Mouse (Mus musculus) lung, postnatal 4 days (tissue): Measurements from ENCODE around the gene Ier2.
A peak's percentile ranks its signal among the peaks of the same experiment; 100 is the strongest.

Source experiments
- DNase-seq, 2 experiments: peaks; one replicate each; pipeline ENCODE4 v3.0.0; 2021

The Ier2 gene

DNA sequence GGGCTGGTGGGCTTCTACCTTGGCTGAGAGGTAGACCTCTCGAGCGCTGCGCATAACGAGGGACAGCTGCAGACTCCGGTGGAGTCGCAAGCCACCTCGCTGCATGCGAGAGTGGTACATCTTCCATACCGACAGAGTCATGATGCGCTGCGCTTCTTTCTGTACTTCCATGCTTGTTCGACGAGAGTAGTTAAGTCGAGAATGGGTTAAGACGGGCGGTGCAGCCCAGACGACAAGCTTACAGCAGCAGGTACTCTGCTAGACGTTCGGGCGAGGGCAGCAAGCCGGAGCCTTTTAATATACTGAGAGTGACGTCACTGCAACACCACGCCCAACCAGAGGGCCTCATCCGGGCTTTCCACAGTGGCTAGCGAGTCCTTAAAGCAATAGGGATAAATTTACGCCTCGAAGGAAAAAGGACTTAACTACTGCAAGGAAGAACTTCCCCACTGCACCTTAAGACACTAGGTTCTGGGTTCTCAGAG, at the start of gene Ier2:
Gene Ier2 (minus strand): TSS at position 272 of the 485 bp plus-strand sequence.
- peak; percentile 97 for DNase-seq

DNA sequence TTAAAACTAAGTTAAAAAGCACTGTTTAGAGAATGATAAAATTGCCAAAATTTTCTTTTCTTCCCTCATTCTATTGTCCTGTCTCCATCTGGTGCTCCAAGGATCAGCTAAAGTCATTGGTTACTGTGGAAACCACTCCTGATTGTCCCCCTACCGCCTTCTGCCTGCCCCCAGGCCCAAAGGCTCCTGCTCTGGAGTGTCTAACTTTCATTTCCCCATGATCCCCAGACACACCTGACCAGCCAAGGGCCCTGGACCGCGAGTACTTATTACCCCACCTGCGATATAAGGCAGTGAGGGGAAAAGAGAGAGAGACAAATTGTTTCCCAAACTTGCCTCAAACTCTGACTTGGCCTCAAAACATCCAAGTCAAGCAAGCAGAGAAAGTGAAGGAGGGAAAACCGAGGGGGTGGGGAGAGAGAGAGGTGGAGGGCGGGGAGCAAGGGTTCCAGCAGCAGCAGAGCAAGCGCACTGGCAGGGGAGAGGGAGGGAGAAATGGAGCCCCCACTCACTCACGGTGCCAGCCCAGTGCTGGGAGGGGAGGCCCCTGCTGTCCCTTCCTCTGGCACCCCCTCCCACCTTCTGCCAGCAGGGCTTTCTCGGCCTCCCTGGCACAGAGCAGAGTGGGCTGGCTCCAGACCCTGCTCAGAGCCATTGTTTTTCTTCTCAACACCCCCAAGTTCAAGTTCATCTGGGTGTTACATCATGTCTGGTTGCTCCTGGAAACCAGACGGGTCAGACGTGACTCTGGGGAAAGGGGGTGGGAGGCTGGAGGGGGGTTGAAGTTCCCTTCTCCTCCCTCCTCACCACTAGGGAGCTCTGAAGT, 49.5 kb upstream of the Ier2 start:
- DNase-seq: peak; percentile 79 to 91

GRCm38 (mm10) chr8:84711312-84711711, 48.7 kb upstream of the Ier2 start:
- peak in 1 of 2 experiments; percentile 70 for DNase-seq

- no peak for DNase-seq
These were observed 47.3 kb upstream of the Ier2 start for GRCm38 (mm10) chr8:84709931-84710330.

DNA sequence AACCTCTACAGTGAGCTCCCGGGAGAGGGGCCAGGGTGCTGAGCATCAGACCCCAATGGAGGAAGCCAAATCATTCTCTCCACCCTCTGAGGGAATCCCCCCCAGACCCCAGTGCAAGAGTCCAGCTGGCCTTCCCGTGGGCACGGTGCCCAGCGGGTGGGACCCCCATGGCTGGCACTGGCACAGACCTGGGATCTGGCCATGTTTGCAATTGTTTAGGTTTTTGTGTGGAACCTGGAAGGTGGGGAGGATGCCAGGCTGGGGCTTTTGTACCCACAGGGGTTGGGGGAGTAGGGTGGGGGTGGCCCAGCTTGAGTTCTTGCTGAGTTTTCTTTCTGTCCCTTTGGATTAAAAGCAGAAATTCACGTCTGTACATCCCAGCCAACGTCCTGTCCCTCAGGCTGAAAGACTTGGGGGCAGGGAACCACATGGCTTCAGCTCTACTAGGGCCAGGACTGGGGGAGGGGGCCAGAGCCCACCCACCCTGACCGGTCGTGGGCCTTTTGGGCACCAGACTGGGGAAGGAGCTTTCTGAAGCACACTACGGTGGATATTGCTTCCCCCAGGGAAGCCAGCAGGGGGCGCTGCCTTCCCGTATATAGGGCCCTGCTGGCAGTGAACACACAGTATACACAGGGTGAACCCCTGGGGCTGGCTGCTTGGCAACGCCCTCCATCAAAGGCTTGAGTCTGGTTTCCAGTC, 46.3 kb upstream of the Ier2 start:
- peak; percentile 90 to 91 for DNase-seq

DNA sequence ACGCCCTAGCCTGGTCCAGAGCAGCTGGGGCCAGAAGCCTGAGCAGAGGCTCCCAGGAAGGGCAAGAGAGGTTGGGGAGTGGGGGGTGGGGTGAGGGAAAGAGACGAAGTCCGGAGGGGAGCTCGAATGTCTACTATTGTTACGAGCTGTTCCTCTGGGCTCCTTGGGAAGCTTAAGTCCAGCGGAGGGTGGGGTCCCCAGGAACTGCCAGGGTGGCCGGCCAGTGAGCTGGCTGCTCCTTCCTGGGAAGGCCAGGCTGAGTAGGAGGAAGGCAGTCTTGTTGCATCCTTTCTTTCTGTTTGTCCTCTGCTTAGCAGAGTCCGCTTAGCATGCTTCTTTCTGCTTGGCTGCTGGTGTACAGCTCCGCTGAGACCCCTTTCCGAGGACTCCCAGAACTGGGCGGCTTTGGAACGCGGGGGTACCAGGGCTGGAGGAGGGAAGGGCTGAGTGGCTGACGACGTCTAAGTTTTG, 45.5 kb upstream of the Ier2 start:
- DNase-seq: peak; percentile 64 to 79

- DNase-seq: peak; percentile 82 to 89
These were observed 44.7 kb upstream of the Ier2 start for GRCm38 (mm10) chr8:84707267-84707883.

DNA sequence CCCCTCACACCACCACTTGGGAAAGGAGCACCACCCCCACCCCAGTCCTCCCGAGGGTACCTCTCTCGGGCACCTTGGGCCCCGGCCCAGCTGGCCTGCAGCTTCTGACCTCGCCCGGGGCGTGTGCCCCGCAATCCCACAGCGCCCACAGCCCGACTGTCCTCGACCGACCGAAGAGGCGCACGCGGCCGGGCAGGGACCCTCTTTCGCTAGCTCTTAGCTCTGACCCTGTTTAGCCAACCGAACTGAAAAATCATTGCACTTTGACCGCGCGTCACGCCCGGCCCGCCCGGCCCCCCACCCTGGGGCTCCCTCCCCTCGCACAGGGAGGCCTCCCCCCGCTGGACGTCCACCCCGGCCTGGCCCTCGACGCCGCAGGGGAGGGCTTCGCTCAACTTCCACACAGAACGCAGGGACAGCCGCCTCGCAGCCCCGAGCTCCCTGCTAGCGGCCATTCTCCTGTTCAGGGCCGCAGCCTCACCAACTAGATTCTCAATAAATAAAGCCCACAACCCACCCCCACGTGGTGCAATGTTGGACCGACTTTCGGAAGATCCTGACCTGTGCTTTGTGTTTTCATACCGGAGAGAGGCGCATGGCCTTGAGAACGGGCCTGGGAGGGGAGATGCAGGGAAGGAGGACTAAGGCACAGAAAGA, 44.1 kb upstream of the Ier2 start:
- DNase-seq: peak; percentile 66 to 76

DNA sequence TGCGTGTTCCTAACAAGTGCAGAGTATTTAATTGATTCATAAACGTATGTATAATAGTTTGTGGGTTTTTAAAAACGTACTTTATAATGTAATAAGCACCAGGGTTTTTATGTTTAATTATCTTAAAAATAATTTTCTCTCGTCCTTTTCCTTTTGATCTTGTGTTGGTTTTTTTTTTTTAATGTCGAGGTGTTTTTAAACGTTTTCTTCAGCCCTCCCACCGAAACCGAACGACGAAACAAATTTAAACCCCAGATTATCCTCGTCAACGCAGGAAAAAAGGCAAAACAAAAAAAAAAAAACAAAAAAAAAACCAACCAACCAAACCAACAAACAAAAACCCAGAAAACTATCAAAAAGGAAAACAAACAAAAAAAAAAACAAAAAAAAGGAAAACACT, 43.3 kb upstream of the Ier2 start:
- no peak for DNase-seq

GRCm38 (mm10) chr8:84704867-84705831, 42.5 kb upstream of the Ier2 start:
- DNase-seq: peak; percentile 64 to 71

- DNase-seq: peak; percentile 88
These were observed 41.7 kb upstream of the Ier2 start for GRCm38 (mm10) chr8:84704356-84704755.

DNA sequence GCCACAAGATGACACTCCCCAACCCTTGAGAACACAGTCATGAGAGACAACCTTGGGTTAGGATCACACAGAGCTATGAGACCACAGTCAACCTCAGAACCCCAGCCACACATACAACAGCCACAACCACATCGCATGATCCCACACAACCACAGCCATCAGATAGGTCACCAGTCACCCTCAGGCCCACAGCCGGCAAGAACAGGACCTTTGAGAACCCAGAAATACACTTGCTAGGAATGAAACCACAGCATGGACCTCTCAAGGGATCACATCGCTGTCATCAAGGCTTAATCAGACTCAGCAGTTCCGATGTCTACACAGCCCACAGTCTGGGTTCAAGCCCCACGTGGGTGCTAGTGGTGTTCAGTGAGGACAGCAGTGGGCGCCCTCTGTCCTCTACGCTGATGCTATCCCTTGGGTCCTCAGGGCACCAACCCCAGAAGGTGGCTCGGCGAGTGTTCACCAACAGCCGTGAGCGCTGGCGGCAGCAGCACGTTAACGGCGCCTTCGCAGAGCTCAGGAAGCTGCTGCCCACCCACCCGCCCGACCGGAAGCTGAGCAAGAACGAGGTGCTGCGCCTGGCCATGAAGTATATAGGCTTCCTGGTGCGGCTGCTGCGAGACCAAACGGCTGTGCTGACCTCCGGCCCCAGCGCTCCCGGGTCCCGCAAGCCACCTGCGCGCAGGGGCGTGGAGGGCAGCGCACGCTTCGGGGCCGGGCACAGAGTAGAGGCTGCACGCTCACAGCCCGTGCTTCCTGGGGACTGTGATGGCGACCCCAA, 41.0 kb upstream of the Ier2 start:
- DNase-seq: peak; percentile 47 to 60

DNA sequence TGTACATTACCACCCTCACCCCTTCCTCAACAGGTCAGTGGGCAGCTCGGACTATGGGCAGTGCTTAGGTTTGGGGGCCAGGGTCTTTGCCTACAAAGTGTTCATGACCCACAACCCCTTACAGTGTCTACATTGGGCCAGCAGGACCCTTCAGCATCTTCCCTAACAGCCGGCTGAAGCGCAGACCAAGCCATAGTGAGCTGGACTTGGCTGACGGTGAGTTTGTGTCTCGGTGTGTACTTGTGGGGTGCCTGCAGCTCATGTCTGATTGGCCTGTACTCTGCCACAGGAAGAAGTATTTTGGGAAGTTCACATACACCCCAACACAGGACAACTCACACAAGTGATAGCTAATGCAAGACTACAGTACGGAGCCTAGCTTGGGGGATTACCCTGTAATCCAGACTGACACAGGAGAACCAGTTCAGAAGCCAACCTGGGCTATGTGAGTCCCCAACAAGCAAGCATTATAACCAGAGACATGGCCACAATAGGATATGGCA, 40.4 kb upstream of the Ier2 start:
- no peak for DNase-seq

- peak; percentile 17 to 33 for DNase-seq
These were observed 39.9 kb upstream of the Ier2 start for GRCm38 (mm10) chr8:84702561-84702960.

DNA sequence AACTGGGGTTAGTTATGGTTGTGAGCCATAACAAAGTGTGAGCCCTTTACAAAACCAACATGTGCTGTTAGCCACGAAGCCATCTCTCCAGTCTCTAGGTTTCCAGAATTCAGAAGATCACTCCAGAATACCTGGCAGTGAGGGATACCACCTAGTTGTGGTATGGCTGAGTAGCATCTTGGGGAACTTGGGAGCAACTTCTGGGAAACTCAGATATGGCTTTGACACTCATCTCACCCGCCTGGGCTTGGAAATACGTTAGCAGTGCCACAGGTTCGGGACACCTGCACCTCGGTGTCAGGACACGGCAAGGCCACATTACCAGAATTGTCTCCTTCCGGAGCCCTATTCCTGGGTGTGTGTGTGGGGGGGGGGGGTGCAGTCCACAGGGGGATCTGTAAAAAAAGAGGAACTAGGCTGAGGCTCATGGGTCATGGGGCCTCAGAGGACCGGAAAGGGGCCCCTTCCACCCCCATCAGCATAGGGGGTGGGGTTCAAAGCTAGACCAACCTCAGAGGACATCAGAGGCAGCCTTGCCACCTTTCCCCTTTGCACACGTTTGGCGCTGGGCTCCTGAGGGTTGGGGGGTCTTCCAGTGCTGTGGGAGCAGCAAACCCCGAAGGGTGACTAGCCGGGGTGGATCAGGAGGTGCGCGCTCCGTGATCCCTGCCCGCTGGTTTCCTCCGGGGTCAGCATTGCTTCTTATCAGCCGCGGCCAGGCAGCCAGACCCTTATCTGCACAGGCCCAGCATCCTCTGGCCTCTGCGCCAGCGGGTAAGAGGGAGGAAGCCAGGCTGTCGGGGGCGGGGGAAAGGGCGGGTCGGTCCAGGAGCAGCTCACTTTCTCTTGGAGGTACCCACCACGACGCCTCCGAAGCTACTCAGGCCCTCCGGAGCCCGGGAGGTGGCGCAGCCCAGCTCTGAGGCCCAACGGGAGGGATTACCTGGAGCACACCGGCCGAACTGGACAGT, 38.6 kb upstream of the Ier2 start, which contains the start of gene Lyl1:
Gene Lyl1 (plus strand): TSS at position 517 of the 971 bp plus-strand sequence.
- peak; percentile 87 to 92 for DNase-seq

- no peak for DNase-seq
These were observed 37.9 kb upstream of the Ier2 start for GRCm38 (mm10) chr8:84700526-84700925.

DNA sequence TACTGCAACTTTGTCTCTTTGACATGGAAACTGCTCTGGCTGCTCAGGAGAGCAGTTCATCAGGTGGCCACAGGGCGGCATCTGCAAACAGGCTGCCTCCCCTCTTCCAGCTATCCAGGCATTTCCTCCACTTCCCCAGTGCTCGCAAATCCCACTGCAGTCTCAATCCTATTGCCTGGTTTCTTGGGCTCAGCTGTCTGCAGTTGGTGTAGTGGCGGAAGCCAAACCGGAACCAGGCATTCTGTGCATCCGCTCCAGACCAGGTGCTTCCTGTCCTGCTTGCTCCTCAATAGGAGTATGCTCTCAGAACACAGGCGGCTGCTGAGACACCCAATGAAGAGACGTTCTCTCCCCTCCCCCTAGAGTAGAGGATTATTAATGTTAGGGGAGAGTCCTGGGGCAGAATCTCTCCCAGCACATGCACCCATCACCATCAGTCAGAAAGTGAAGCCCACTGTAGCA, 37.2 kb upstream of the Ier2 start:
- peak; percentile 85 to 92 for DNase-seq

DNA sequence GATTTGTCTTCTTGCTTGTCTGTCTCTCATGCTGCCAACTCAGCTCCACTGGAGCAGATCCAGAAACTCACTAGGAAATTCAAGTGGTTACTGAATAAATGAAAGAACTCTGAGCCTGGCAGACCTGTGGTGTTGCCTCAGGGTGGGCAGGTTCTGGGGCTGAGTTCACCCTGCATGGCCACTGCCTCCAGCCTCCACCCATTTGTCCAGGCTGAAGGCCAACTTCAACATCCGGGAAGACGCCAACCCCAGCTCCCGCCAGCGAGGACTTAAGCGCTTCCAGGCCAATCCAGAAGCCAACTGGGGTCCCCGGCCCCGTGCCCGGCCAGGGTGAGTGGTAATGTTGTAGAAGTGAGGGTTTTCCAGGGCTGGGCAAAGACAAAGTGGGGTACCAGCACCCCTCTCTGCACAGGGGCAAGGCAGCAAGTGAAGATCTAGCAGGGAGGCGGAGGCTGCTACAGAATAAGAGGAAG, 36.3 kb upstream of the Ier2 start:
- DNase-seq: peak; percentile 81 to 89

- no peak for DNase-seq
These were observed 35.6 kb upstream of the Ier2 start for GRCm38 (mm10) chr8:84698288-84698687.
